ENCODE assay signal across 8 mouse cellular contexts in genomic region chr6:117652917-117653316, GRCm38 (mm10).
DNase-seq lines count a peak whose midpoint lies in the region; ATAC-seq and TF ChIP-seq lines count a peak whose summit lies in the region.

No protein-coding gene starts in this region.

- H3K4me1 ChIP-seq in kidney, embryonic 15.5 days = peaks cover 8% of the 10 kb centered on the region
- peaks cover 4% of the 10 kb centered on the region; the same call in 1 of the 2 replicates for H3K4me1 ChIP-seq in lung, postnatal 0 days (ENCODE audit: insufficient read depth, low read depth, low read length)
- 0 out of 2 replicates have a peak, but pooled peaks cover 3% of the 10 kb centered on the region for H3K4me1 ChIP-seq in intestine, postnatal 0 days (replicated peaks; ENCODE audit: control insufficient read depth, insufficient read depth, low read length)

- H3K4me3 ChIP-seq in kidney, embryonic 15.5 days (replicated peaks) = no peak overlapping the region
- no peak overlapping the region for H3K4me3 ChIP-seq in lung, postnatal 0 days (ENCODE audit: low read depth, low read length)
- H3K4me3 ChIP-seq in intestine, postnatal 0 days (ENCODE audit: low read depth, low read length) = no peak overlapping the region

- H3K27me3 ChIP-seq in kidney, embryonic 15.5 days = no peaks in the 10 kb centered on the region
- no peaks in the 10 kb centered on the region for H3K27me3 ChIP-seq in lung, postnatal 0 days (replicated peaks; ENCODE audit: insufficient read depth, low read length)
- H3K27me3 ChIP-seq in intestine, postnatal 0 days (replicated peaks; ENCODE audit: control insufficient read depth, insufficient read depth, low read length) = no peaks in the 10 kb centered on the region

- DNase-seq in kidney, adult 18-20 months = peak; percentile 32
- DNase-seq in adrenal gland, adult 8-10 months = peak; percentile 56
- DNase-seq in heart, adult 8-10 months (ENCODE audit: low spot score) = peak; percentile 78
- DNase-seq in lung, postnatal 0 days (ENCODE audit: low spot score) = peak; percentile 93
- DNase-seq in thymus, postnatal 4 days = no peak
- DNase-seq in frontal cortex, postnatal 14 days (ENCODE audit: low spot score in 2 of 2) = no peak

- WGBS in kidney, embryonic 15.5 days = 83% methylated on average over 9 of the region's 9 CpGs
- 26% methylated on average over 9 of the region's 9 CpGs for WGBS in lung, postnatal 0 days
- 59% methylated on average over 9 of the region's 9 CpGs for WGBS in intestine, postnatal 0 days

- H3K9ac ChIP-seq in kidney, embryonic 15.5 days = no peak overlapping the region
- no peak overlapping the region for H3K9ac ChIP-seq in lung, postnatal 0 days (replicated peaks; ENCODE audit: low read depth)
- no peak overlapping the region for H3K9ac ChIP-seq in intestine, postnatal 0 days (ENCODE audit: low read depth, low read length)

- H3K36me3 ChIP-seq in kidney, embryonic 15.5 days = no peaks in the 10 kb centered on the region
- H3K36me3 ChIP-seq in lung, postnatal 0 days (ENCODE audit: insufficient read depth, low read length) = no peaks in the 10 kb centered on the region
- H3K36me3 ChIP-seq in intestine, postnatal 0 days (ENCODE audit: control insufficient read depth, insufficient read depth) = no peaks in the 10 kb centered on the region

- no peak for TF ChIP-seq CTCF in lung, postnatal 0 days (IDR thresholded peaks at IDR 0.05)
- no peak for TF ChIP-seq CTCF in intestine, postnatal 0 days (IDR thresholded peaks at IDR 0.05; ENCODE audit: low read depth)

- TF ChIP-seq EP300 in lung, postnatal 0 days (IDR thresholded peaks at IDR 0.05) = peak; percentile 43; the same call in 1 of the 2 replicates

- H3K9me3 ChIP-seq in kidney, embryonic 15.5 days (replicated peaks) = no peaks in the 10 kb centered on the region
- no peaks in the 10 kb centered on the region for H3K9me3 ChIP-seq in lung, postnatal 0 days (ENCODE audit: low read length)
- no peaks in the 10 kb centered on the region for H3K9me3 ChIP-seq in intestine, postnatal 0 days (ENCODE audit: control insufficient read depth)

- H3K27ac ChIP-seq in kidney, embryonic 15.5 days = no peak overlapping the region
- H3K27ac ChIP-seq in lung, postnatal 0 days (ENCODE audit: low read length) = peak overlapping the region; percentile 59
- H3K27ac ChIP-seq in intestine, postnatal 0 days (ENCODE audit: low read depth, low read length) = no peak overlapping the region

- H3K4me2 ChIP-seq in kidney, embryonic 15.5 days = no peak overlapping the region
- H3K4me2 ChIP-seq in lung, postnatal 0 days (replicated peaks; ENCODE audit: low read depth, low read length) = 0 out of 2 replicates have a peak overlapping the region, but pooled peaks have one; percentile 11
- H3K4me2 ChIP-seq in intestine, postnatal 0 days (replicated peaks; ENCODE audit: low read depth) = no peak overlapping the region

- ATAC-seq in kidney, embryonic 15.5 days (replicated peaks; ENCODE audit: low FRiP score) = no peak
- ATAC-seq in lung, postnatal 0 days = peak; percentile 91
- no peak for ATAC-seq in intestine, postnatal 0 days

Comparison
In these comparisons a context has a peak if more than half of its experiments do, and no peak if none do; other contexts are left out.
1. DNase-seq: peak in kidney, adult 18-20 months (single experiment), adrenal gland, adult 8-10 months (single experiment), heart, adult 8-10 months (single experiment) and lung, postnatal 0 days (single experiment); none in thymus, postnatal 4 days (single experiment) and frontal cortex, postnatal 14 days (0 of 2).